Mouse (Mus musculus): Measurements from ENCODE around the gene Bahcc1.
A peak's percentile ranks its signal among the peaks of the same experiment; 100 is the strongest.

The Bahcc1 gene

DNA sequence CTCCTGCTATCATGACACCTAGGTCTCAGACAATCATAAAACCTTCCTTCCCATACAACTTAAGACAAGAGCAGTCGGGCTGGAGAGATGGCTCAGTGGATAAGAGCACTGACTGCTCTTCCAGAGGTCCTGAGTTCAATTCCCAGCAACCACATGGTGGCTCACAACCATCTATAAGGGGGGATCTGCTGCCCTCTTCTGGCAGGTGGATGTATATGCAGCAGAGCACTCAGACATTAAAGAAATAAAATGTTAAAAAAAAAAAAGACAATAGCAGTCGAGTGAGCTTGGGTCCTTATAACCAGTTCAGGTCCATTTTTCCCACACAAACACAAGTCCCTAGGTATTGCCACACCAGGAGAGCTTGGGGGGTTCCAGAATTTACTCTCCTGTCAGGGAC is 23.9 kb upstream of the Bahcc1 start:
- no peak for DNase-seq

DNA sequence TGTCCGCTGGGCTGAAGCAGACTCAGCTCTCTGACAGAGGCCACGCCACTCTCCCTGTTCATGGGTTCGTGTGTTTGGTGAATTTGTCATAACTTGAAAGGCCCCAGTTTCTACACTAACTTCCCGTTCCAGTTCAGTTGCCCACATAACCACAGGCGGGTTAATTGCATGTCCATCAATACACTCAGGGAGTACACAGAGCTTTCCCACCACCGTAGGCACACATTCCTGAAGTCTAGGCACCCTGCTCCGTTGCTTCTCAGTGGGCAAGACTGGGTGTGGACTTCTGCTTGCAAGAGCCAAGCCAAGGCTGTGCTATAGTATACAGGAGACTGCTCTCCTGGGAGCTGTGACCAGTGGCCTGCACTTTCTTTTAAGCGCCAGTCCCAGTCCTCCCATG is 23.3 kb upstream of the Bahcc1 start:
- no peak for DNase-seq

GRCm38 (mm10) chr11:120215726-120216241 is 17.0 kb upstream of the Bahcc1 start:
- no peak for DNase-seq

DNA sequence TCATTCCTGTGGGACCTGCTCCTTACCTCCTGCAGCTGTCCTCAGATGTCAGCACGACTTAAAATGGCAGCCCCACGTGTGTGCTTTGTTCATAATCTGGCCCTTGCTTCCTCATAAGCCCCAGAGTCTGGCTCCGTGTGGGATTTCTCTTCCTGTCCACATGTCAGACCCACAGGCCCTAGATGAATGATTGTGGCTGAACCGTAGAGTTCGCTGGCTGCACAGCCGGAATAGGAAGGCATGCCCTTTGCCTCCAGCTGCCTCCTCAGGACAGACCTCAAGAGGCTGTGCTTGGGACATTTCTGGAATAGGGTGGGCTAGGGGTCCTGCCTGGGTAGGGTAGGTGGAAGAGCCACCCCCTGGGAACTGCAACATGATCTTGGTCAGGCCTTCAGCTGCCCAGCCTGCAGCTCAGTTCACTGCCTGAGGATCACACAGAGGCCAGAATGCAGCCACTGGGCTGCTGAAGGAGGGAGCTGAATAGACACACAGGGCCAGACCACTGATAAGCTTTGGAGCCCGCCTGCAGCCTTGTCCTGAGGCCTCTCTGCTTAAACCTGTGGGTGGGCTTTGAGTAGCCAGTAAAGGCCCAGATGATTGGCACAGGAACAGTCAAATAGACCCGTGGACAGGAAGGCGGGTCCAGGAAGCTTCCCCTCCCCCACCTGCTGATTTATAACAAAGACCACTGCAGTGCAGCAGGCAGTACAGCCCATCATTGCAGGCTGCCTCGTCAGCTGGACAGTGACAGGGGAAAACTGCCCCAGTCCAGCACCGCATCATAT is 16.0 kb upstream of the Bahcc1 start:
- no peak for DNase-seq

GRCm38 (mm10) chr11:120218176-120218856 is 14.4 kb upstream of the Bahcc1 start:
- no peak for DNase-seq

GRCm38 (mm10) chr11:120218946-120219345 is 13.8 kb upstream of the Bahcc1 start:
- no peak for DNase-seq

DNA sequence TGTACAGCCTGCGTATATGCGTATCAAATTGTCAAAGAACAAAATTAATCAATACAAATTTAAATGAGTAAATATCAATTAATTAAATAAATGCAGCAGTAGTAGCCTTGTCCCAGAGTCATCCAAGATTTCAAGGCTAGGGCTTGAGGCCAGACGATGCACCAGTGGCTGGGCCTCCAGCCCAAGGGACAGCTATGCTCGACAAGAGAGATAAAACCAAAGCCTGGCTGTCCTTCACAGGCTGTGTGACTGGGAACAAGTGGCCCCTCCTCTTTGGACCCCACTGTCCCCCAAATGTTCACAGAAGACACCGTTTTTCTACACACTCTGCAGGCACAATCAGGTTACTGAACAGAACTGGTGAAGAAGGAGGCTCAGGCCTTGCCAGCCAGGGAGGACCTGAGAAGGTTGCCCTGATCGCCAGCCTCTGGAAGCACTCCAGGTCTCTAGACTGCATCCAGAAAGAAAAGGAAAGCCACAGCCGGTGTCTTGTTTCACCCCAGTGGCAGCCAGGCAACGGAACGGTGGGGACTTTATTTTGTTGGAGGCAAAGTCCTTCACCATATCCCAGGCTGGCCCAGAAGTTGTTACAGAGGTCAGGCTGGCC is 12.7 kb upstream of the Bahcc1 start:
- DNase-seq: peak; percentile 64

DNA sequence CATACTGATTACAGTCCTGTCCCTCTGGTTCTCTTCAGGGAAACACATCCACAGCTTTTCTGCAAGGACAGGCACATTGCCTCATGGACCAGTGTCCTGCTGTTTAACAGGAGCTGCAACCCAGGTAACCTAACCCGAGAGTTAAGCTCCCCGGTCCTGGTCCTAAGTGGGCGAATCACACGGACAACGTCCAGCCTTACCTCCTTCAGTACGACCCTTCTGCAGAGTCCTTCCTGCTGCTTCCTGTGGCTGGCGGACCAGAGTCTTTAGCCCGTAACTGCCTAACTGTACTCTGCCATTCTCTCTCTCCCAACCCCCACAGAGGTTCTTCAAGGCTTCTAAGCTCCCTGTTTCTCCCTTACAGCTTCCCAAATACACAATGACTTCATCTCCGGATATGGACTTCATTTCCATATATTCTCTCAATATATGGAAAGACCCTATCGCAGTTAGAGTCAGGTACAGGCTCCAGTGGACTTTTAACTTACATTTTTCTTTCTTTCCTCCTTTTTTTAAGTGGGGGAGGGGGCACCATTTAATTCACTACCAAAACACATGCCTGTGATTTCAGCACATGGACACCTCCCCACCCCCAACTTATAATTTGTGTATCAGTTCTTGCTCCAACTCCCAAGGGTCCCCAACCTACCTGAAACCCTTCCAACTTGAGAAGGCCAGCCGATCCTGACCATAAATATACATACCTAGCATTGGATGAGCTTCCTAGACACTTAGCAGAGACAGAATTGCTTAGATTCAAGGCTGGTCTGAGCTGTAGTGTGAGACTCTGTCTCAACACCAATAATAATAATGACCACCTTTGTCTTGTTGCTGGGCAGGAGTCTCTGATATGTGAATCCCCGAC is 11.6 kb upstream of the Bahcc1 start:
- DNase-seq: no peak

GRCm38 (mm10) chr11:120222425-120223104 is 10.2 kb upstream of the Bahcc1 start:
- no peak for DNase-seq

DNA sequence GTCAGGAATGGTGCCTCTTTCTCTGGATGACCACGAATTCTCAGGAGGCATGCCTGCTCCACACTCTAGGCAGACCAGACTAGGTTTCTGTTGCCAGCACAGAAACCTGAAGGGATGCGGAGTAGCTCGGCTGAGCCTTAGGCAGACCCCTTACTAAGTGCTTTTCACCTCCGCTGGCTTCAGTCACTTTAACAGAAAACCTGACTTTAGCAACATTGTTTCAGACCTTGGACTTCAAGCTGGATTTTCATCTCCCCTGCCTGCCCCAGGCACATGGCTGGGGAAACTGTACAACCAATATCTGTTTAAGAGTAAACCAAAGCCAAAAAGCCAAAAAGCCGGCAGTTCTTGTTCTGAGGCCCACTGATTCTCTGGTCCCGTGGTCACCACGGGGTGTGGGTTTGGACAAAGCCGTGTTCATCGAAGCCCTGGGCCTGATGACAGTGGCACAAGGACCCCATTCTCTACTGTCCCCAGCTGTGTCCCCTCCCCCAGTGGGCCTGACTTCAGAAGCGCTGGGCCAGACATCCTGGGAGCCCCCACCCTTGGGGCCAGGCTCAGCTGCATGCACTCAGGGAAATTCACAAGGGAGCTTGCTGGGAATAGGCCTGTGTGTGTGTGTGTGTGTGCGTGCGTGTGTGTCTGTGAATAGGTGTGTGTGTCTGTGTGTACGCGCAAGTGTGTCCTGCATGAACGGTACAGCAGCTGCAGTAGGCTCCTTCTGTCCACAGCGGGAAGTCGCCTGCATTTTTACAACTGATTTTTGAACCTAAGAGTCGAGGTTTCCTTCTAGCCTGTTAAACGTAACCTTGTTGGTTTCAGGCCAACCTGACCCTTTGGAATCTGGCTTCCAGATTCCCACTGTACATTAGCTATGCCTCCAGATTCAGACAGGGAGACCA is 8.9 kb upstream of the Bahcc1 start:
- peak; percentile 75 for DNase-seq

GRCm38 (mm10) chr11:120224488-120225255 is 8.1 kb upstream of the Bahcc1 start:
- DNase-seq: peak; percentile 47

- DNase-seq: peak; percentile 29
These were observed 7.2 kb upstream of the Bahcc1 start for GRCm38 (mm10) chr11:120225256-120226195.

DNA sequence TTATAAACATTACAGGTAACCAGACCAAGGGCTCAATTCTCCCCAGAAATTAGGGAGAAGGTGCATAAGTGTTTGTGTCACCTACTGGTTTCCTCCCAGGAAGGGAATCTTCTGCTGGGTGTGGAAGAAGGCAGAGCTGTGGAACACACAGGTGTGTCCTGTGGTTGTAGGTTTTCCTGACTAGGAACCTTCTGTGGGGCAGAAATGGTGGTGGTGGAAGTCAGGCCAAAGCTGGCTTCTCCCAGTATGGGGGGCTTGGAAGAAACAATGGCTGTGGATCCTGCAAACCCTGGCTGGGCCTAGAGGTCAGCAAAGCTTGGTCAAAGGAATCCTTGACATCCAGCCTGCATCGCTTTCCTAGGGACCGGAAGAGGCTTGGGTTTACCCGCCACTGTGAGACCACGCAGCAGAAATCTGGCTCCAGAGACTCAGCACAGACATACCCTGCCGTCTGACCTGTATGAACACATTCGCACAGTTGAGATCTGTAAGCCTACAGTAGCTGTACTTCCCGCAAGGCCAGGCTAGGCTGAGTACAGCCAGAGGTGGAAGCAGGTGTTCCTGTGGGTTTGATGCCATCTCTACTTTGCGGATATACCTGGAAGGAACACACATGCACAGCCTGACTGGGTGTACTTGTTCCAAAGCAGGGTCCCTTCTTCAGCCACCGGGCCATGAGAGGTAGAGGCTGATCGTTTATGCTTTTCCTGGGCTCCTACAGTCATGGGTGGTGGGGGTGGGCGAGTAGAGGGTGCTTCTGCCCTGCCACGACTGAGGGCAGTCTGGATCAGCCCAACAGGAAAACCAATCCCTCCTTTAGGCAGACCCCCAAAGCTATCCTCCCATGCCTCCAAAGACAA is 6.1 kb upstream of the Bahcc1 start:
- peak; percentile 27 for DNase-seq

- DNase-seq: peak; percentile 26
These were observed 5.1 kb upstream of the Bahcc1 start for GRCm38 (mm10) chr11:120227571-120228051.

- DNase-seq: peak; percentile 40
These were observed 4.4 kb upstream of the Bahcc1 start for GRCm38 (mm10) chr11:120228116-120228890.

DNA sequence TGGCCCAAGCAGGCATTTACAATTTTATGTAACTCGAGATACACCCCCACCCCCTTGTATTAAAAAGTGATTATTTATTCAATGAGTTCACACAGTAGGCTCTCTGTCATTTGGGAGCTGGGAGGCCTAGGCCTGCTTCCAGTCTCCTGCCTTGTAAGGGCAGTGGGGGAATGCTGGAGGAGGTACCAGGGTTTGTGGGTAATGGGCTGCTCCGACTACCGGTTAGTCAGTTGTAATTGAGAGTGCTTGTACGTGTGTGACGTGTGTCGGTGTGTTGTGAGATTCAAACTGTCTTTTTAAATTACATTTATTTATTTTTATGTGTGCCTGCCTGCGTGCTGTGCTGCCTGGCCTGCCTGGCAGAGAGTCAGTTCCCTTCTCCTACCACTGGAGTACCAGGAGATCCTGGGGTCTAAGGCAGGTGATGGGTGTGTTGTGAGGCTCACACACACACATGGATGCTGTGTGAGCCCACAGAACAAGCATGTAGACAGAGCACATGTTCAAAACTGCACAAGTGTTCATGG is 3.8 kb upstream of the Bahcc1 start:
- peak; percentile 57 for DNase-seq
